Mouse (Mus musculus) heart, embryonic 10.5 days (tissue): ENCODE results near the gene Cxcl17. TPM values are rescaled to one million over a fixed set of nuclear protein-coding genes. Genes with fewer than 3 reads are reported as not detected.
"Not testable (repeated sequence)": the region's sequence is repeated elsewhere in the genome, so short reads cannot be mapped to it uniquely, and the experiment has no call there.

ENCODE experiments used
- DNase-seq: peaks from one replicate; pipeline ENCODE4 v3.0.0-alpha.2; 2017; ENCODE audit warnings: low spot score
- H3K27ac ChIP-seq: fragments of 300-500 bp; sonication (generic); 2 replicates; pipeline ENCODE4 v1.5.1; 2016; ENCODE audit warnings: mild to moderate bottlenecking
- H3K27me3 ChIP-seq: fragments of 300-500 bp; sonication (generic); 2 replicates; pipeline ENCODE4 v1.6.1; 2016; ENCODE audit warnings: mild to moderate bottlenecking; ENCODE audit not compliant: poor library complexity, insufficient read depth, severe bottlenecking
- H3K36me3 ChIP-seq: fragments of 300-500 bp; sonication (generic); 2 replicates; pipeline ENCODE4 v1.6.1; 2016; ENCODE audit warnings: mild to moderate bottlenecking, moderate library complexity
- H3K4me1 ChIP-seq: fragments of 300-500 bp; sonication (generic); 2 replicates; pipeline ENCODE4 v1.6.1; 2016; ENCODE audit warnings: mild to moderate bottlenecking
- H3K4me3 ChIP-seq: fragments of 300-500 bp; sonication (generic); 2 replicates; pipeline ENCODE4 v1.5.1; 2016; ENCODE audit warnings: mild to moderate bottlenecking, moderate library complexity
- H3K9me3 ChIP-seq: fragments of 300-500 bp; sonication (generic); 2 replicates; pipeline ENCODE4 v1.6.1; 2016; ENCODE audit warnings: mild to moderate bottlenecking, moderate library complexity
- WGBS: fragments of 180-500 bp; shearing (Covaris S2); methylation state at CpG from one replicate; pipeline ENCODE4 v1.1.7; 2016; 5-methylcytosine and 5-hydroxymethylcytosine counted together
- polyA plus RNA-seq: library from polyadenylated mRNA; unstranded; fragments of >200 nt; fragmentation: Nextera tagmentation; extraction: Ambion mirVana; gene quantifications from 2 replicates; pipeline ENCODE4 v1.2.1, GENCODE M21; 2016

The Cxcl17 gene
- polyA plus RNA-seq, 1 experiment from 2014 or later: 0.36 TPM

DNA sequence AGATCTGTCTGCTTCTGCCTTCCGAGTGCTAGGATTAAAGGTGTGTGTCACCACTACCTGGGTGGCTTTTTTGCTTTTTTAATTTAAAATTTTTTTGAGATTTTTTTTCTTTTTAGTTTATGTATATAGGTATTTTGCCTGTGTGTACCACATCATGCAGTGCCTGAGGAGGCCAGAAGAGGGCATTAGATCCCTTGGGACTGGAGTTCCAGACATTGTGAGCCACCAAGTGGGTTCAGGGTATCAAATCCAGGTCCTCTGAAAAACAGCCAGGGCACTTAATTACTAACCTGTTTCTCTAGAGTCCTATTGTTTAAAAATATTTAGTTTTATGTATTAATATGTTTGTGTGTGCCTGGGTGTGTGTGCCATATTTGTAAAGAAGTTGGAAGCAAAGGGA is 4.9 kb upstream of the Cxcl17 start:
- DNase-seq: no peak
- WGBS: 50% methylated on average over 1 of the region's 1 CpGs
- H3K27ac ChIP-seq: no peak overlapping the region
- no peaks in the 10 kb centered on the region for H3K36me3 ChIP-seq
- no peak overlapping the region for H3K4me3 ChIP-seq
- no peaks in the 10 kb centered on the region for H3K9me3 ChIP-seq
- peaks cover 14% of the 10 kb centered on the region for H3K27me3 ChIP-seq
- H3K4me1 ChIP-seq: no peaks in the 10 kb centered on the region

DNA sequence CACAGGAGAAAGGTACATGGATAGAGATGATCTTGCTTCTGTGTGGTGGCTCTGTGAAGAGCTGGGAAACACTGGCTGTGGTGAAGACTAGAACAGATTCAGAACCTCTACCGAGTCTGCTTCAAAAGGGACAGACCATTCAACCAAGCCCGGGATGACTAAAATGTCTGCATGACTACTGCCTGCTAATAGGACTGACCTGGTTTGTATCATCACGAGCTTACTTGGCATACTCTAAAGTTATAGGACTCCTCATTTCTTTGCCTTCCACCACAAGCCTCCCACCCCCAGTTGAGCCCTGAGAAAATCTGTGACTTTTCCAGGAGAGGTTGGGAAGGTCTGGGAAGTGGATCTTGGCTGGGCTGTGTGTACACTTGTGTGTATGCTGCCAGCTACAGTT is 825 bp downstream of the Cxcl17 start:
- Histone ChIP-seq H3K27me3 (no peaks in the 10 kb centered on the region), H3K4me3 (no peak overlapping the region), H3K9me3 (no peaks in the 10 kb centered on the region), H3K36me3 (no peaks in the 10 kb centered on the region), H3K4me1 (no peaks in the 10 kb centered on the region), H3K27ac (no peak overlapping the region)
- 78% methylated on average over 3 of the region's 3 CpGs for WGBS
- DNase-seq: peak; percentile 62

DNA sequence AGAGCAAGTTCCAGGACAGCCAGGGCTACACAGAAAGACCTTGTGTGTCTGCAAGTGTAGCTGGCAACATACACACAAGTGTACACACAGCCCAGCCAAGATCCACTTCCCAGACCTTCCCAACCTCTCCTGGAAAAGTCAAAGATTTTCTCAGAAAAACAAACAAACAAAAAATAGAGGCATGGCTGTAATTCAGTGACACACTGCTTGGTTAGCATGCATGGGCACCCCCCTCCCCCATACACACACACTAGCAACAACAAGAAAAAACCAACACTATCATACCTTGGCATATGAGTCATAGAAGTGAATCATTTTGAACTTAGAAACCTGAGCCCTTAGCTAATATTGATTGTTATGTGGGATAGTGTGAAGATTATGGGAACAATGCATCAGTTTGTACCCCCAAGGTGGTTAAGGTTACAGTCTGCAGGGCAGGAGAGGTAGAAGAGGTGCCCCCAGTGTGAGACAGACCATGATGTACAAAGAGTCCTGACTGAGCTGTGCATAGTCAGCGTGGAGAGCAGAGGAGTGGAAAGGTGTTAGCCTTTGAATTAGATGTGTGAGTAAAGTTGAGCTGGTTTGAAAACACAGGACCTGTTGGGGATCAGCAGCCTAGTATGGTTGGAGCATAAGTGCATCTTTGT is 1.6 kb downstream of the Cxcl17 start:
- WGBS: 81% methylated on average over 1 of the region's 1 CpGs
- no peak overlapping the region for H3K27ac ChIP-seq
- H3K36me3 ChIP-seq: no peaks in the 10 kb centered on the region
- no peaks in the 10 kb centered on the region for H3K27me3 ChIP-seq
- no peak for DNase-seq
- H3K4me1 ChIP-seq: no peaks in the 10 kb centered on the region
- H3K4me3 ChIP-seq: no peak overlapping the region
- no peaks in the 10 kb centered on the region for H3K9me3 ChIP-seq

DNA sequence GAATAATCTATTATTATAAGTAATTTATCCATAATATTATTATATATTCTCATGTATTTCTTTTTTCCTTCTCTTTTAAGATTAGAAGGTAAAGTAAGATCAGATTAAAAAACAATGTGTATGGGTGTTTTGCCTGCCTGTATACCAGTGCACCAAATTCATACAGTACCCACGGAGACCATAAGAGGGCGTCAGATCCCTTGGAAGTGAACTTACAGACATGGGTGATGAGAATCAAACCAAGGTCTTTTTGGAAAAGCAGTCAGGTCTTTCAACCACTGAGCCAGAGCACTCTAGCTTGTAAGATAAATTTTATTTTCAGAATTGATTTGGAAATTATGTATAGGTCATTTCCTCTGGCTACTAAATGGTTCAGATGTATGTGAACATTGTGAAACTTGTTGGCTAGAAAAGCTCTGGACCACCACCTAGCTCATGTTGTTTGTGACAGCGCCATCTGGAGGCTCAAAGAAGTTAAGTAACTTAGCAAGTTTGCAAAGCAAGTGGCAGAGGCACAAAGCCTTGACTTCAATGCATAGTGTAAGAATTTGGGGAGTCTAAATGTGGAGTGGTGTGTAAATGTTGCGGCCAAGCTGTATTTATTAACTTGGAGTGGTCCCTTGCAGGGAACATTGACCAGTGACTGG is 3.4 kb downstream of the Cxcl17 start:
- Histone ChIP-seq H3K27me3 (no peaks in the 10 kb centered on the region), H3K4me3 (no peak overlapping the region), H3K36me3 (no peaks in the 10 kb centered on the region), H3K4me1 (no peaks in the 10 kb centered on the region), H3K27ac (no peak overlapping the region), H3K9me3 (no peaks in the 10 kb centered on the region)
- peak; percentile 50 for DNase-seq
- WGBS: 44% methylated on average over 4 of the region's 4 CpGs

DNA sequence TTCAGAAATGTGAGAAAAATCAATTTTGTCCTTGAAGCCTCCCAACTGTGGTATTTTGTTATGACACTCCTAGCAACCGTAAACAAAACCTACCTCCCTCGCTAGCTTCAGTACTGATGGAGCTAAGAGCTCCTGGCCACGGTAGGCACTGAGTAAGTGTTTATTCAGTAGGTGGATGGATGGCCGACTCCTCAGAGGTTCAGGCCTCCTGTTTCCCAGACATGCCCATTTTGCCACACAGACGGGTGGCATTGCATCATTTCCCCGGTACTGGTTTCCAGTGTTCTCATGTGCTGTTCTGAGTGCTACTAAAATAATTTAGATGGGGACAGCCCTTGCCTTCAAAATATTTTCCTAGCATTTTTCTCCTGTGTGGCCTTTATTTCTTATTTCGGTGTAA is 6.2 kb downstream of the Cxcl17 start:
- H3K4me1 ChIP-seq: 0 out of 2 replicates have a peak, but pooled peaks cover 3% of the 10 kb centered on the region
- H3K27me3 ChIP-seq: no peaks in the 10 kb centered on the region
- DNase-seq: no peak
- H3K9me3 ChIP-seq: no peaks in the 10 kb centered on the region
- no peaks in the 10 kb centered on the region for H3K36me3 ChIP-seq
- no peak overlapping the region for H3K27ac ChIP-seq
- 84% methylated on average over 7 of the region's 7 CpGs for WGBS
- no peak overlapping the region for H3K4me3 ChIP-seq

DNA sequence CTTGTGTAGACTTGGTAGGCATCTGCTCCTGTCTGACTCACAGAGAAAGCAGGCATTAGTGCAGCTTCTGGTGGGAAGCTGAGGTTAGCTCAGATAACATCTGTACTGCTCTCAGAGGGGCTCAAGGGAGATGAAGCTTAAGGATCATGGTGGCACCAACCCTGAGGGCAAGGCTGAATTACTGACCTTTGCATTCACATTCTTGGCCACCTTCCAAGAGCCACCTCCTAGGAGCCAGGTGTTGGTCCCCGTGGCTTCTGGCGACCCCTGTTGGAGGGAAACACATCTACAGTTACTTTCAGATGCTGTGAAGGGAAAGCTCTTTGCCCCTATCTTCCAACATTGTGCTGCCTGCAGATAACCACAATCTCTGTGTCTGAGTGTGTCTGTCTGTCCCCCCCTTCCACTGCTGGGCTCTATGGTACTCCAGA is 10.0 kb downstream of the Cxcl17 start:
- DNase-seq: peak; percentile 74
- H3K4me3 ChIP-seq: no peak overlapping the region
- H3K36me3 ChIP-seq: no peaks in the 10 kb centered on the region
- H3K9me3 ChIP-seq: no peaks in the 10 kb centered on the region
- H3K4me1 ChIP-seq: 0 out of 2 replicates have a peak, but pooled peaks cover 3% of the 10 kb centered on the region
- no peak overlapping the region for H3K27ac ChIP-seq
- WGBS: 0% methylated on average over 2 of the region's 2 CpGs
- H3K27me3 ChIP-seq: no peaks in the 10 kb centered on the region

DNA sequence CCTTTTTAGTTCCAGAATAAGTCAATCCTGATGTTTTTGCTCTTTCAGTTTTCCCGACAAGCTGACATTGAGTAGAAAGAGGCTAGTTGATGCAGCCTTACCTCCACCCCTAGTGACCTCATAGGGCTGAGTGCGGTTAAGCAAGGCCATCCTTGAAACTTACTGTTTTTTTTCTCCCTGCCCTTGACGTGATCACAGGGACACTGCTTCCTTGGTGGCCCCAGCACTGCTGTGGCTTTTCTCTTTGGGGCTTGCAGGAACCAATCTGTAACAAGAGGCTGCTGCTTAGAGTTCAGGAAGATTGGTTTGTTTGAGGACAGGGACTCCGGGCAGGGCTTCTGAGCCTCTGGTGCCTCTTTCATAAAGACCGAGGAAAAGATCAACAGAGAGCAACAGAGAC is 10.7 kb downstream of the Cxcl17 start:
- Histone ChIP-seq H3K9me3 (no peaks in the 10 kb centered on the region), H3K4me1 (0 out of 2 replicates have a peak, but pooled peaks cover 3% of the 10 kb centered on the region), H3K4me3 (no peak overlapping the region), H3K27me3 (no peaks in the 10 kb centered on the region), H3K36me3 (no peaks in the 10 kb centered on the region), H3K27ac (no peak overlapping the region)
- no peak for DNase-seq
- 42% methylated on average over 5 of the region's 5 CpGs for WGBS

DNA sequence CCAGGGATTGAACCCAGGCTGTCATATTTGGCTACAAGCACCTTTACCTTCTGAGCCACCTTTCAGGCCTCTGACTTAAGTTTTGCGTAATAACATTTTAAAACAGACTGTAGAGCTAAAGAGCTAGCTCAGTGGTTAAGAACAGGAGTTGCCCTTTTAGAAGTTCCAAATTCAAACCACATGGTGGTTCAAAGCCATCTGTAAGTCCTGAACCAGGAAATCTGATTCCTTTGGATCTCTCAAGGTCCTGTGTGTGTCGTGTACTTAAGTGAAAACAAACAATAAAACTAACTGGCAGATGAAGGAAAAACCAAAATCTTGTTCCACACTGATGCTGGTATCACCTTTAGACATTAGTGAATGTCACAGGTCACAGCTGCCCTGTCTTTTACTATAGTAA is 11.1 kb downstream of the Cxcl17 start:
- Histone ChIP-seq H3K4me3 (no peak overlapping the region), H3K27ac (no peak overlapping the region)
- 57% methylated on average over 2 of the region's 2 CpGs for WGBS

DNA sequence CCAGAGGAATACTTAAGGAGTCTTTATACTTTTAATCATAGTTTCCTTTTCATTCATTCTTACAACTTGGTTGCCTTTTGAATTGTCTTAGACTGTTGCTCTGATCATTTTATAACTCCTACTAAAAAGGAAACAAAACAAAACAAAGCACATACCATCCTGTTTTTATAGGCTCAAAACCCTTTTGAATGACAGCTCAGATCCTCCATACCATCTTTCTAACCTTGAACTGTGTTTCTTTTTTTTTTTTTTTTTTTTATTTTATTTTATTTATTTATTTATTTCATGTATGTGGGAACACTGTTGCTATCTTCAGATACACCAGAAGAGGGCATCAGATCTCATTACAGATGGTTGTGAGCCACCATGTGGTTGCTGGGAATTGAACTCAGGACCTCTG is 13.7 kb downstream of the Cxcl17 start:
- DNase-seq, H3K9me3 ChIP-seq, H3K36me3 ChIP-seq, H3K27me3 ChIP-seq, H3K27ac ChIP-seq, H3K4me3 ChIP-seq: not testable (repeated sequence)
- H3K4me1 ChIP-seq: peaks cover 21% of the 10 kb centered on the region

More for the DNA sequence above, 11.1 kb downstream of the Cxcl17 start:
- Histone ChIP-seq H3K36me3 (no peaks in the 10 kb centered on the region), H3K4me1 (peaks cover 6% of the 10 kb centered on the region), H3K9me3 (no peaks in the 10 kb centered on the region), H3K27me3 (no peaks in the 10 kb centered on the region)
- no peak for DNase-seq

DNA sequence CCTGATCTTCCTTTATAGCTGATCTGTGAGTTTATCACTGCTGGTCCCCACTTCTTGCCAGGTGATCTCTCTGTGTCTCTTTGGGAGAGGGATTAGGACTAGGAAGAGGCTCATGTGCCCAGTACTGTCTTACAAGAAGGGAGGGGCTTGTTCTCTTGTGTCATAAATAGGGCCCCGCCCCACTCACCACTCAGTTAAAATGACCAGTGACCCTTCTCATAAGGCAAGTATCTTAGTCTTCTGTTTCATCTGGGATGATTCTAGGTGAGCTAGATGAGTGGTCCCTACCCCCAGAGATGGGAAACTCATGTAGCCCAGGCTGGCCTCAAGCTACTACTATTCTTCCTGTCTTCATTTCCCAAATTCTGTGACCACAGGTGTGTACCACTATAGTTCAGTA is 14.1 kb downstream of the Cxcl17 start, which contains the start of gene Lipe:
Lipe (minus strand) TSS at position 101 of the 400 bp plus-strand sequence.
- 97% methylated on average over 1 of the region's 1 CpGs for WGBS
- no peak for DNase-seq
- H3K27ac ChIP-seq: no peak within 1 kb of the TSS
- peaks cover 13% of the 10 kb centered on the region; the same call in 1 of the 2 replicates for H3K27me3 ChIP-seq
- no peaks in the 10 kb centered on the region for H3K36me3 ChIP-seq
- H3K4me1 ChIP-seq: peaks cover 21% of the 10 kb centered on the region
- no peak within 1 kb of the TSS for H3K4me3 ChIP-seq
- H3K9me3 ChIP-seq: no peaks in the 10 kb centered on the region

DNA sequence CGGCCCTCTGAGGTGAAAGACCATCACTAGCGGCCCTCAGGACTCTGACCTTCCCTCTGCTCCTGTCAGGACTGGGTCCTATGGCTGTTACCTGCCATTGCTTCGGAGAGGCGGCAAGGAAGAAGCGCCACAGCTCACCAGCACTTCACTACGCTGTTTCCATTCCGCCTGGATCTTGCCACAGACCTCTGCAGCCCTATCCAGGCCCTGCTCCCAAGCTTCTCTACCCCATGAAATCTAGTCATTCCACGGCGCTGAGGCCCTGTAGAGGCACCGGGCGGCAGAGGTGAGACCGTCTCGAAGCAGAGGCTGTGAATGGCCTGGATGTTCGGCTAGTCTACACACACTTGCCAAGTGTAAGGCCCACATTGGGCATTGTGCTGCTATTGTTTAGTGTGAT is 16.1 kb downstream of the Cxcl17 start:
- Histone ChIP-seq H3K27ac (peak overlapping the region; percentile 79; the same call in 1 of the 2 replicates), H3K27me3 (peaks cover 24% of the 10 kb centered on the region; the same call in 1 of the 2 replicates), H3K4me3 (peak overlapping the region; percentile 77; the same call in 1 of the 2 replicates), H3K36me3 (no peaks in the 10 kb centered on the region), H3K9me3 (no peaks in the 10 kb centered on the region), H3K4me1 (peaks cover 18% of the 10 kb centered on the region)
- DNase-seq: peak; percentile 75
- WGBS: 85% methylated on average over 14 of the region's 14 CpGs

DNA sequence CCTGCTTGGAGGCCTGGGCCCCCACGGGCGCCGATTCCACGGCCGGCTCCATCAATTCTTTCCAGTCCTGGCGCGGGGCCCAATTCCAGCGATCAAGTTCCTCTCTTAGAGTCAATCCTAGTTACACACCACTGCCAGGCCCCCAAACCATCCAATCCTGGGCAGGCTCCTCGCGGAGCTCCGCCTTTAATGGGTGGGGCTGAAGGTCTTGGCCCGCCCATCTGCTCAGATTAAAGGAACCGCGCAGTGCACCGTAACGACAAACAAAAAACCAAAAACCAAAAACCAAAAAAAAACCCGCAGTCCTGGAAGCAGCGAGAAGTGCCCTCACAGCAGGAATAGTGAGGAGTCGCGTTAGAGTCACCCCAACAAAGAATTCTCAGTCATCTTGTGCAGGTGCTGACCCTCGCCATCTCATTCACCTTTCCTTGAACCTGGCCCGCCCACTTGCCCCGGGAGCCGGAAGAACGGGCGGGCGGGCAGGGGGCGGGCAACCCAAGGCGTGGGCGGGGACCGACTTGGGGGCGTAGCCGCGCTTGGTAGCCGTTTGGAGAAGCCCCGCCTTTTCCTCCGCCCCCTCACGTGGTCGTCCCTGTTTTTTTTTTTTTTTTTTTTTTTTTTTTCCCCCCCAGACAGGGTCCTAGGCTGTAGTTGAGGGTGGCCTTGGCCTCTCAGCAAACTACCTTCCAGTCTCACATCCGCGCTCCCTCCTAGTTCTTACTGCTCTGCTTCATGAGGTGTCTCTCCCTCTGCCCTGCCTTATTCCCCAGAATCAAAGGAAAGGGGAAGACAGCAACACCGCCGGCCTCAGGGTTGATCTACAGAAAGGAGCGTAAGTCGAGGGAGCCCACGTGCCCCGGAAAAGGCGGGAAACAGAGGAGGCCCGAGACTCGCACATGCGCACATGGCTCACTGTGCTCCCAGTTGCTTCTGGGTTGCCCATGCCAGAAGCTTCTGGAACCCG is 16.8 kb downstream of the Cxcl17 start:
- Histone ChIP-seq H3K27ac (peak overlapping the region; percentile 79), H3K27me3 (peaks cover 24% of the 10 kb centered on the region; the same call in 1 of the 2 replicates), H3K36me3 (no peaks in the 10 kb centered on the region), H3K4me3 (peak overlapping the region; percentile 77), H3K4me1 (peaks cover 23% of the 10 kb centered on the region), H3K9me3 (no peaks in the 10 kb centered on the region)
- WGBS: 6% methylated on average over 52 of the region's 52 CpGs
- peak; percentile 97 for DNase-seq
